Mouse (Mus musculus) lung, adult 10 weeks (tissue): ENCODE measurements around the gene Tmco4. TPM values are rescaled to one million over a fixed set of nuclear protein-coding genes. Genes with fewer than 3 reads are reported as not detected.

Experiments
- polyA plus RNA-seq: library from polyadenylated mRNA; stranded (reverse); fragments of 350-450 nt; fragmentation: Illumina TruSeq; extraction: RNeasy Lipid Tissue Mini Kit (QIAGEN cat#74804); gene quantifications from one replicate; pipeline ENCODE4 v1.2.3, GENCODE M21; 2014; ENCODE audit warnings: low read depth, low replicate concordance; ENCODE audit not compliant: insufficient read depth

Tmco4 gene
- polyA plus RNA-seq = 6.1 TPM

DNA sequence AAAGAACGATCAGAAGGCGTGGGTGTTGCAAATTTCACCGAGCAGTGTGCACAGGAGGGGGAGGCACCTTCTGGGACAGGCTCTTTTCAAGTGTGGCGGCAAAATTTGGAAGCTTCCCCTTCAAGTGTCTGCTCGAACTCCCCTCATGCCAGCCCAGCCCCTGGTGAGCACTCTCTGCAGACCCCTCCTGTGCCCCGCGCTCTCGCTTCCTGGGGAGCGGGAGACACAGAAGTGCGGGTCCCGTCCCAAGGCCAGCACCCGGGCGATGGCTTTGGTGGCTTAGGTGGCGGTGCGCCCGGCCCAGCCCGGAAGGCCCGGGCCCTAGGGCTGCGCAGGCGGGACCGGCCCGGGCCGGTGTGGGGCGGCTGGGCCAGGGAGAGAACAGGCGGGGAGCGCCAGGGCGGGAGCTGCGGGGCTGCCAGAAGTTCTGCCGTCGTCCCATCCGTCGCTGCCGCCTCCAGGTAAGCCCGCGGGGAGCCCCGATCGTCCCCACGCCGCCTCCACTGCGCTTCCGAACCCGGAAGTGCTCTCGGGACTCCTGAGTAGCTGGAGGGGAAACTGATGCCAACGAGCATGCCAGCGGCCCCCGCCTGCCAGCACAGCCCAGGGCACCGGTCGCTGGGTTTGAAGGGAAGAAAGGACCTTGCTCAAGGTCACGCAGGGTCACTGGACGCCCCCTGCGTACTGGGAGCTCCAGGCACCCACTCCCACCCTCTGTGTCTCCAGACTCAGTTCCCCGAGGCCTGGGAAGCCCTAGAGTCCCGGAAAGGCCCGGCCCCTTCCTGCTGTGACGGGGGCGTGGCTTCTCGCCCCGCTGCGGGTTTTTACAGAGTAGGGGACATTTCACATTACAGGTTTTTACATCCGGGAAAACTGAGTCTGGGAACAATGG, at the start of gene Tmco4:
Gene Tmco4 (plus strand): TSS at position 62 of the 892 bp plus-strand sequence.

DNA sequence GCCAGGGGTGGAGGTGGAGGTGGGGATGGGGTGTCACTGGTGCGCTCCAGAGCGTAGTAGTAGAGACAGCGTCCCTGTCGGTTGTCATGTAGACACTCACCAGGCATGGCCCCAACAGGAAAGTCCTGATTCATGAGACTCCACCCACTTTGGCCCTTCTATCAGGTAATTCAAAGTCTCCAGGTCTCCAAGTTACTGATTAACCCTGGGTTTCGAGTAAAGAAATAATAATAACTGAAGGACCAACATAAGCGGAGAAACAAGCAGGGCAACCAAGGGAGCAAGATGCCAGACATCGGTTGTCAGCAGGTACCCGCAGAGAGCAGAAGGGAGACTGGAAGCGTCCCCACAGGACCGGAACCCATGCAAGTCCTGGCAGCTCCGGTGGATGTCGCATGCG, 5.8 kb upstream of the Tmco4 start, which contains the start of gene Rnf186:
Gene Rnf186 (plus strand): TSS at position 247 of the 400 bp plus-strand sequence.

DNA sequence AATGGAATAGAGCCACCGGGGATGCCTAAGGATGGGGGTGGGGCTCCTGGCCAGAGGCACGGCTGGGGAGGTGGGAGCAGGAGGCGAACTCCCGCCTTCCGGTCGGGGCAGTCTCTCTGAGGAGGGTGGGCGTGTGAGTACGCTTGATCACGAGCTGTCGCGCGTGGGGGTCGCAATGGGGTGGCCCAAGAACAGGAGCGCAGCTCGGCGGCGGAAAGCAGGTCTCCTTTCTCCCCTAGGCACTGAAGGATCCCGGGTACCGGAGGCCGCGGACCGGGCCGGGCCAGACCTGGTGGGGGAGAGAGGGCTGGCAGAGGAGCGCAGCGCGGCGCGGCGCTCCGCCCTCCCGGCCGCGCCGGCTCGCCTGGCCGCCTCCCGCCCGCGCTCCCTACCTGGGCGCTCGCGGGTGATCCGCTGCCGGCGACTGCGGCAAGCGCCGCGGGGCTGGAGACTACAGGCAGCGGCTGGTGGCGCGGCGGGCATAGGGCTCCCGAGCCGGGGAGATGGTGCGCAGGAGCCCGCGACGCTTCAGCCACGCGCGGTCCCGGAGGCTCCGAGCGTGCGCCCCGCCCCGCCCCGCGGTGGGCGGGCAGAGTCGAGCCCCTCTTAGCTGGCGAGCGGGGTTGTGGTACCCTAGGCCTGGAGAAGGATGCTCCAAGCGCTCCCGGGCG, 102.5 kb downstream of the Tmco4 start, which contains the start of gene Htr6:
Gene Htr6 (minus strand): TSS at position 530 of the 671 bp plus-strand sequence.

DNA sequence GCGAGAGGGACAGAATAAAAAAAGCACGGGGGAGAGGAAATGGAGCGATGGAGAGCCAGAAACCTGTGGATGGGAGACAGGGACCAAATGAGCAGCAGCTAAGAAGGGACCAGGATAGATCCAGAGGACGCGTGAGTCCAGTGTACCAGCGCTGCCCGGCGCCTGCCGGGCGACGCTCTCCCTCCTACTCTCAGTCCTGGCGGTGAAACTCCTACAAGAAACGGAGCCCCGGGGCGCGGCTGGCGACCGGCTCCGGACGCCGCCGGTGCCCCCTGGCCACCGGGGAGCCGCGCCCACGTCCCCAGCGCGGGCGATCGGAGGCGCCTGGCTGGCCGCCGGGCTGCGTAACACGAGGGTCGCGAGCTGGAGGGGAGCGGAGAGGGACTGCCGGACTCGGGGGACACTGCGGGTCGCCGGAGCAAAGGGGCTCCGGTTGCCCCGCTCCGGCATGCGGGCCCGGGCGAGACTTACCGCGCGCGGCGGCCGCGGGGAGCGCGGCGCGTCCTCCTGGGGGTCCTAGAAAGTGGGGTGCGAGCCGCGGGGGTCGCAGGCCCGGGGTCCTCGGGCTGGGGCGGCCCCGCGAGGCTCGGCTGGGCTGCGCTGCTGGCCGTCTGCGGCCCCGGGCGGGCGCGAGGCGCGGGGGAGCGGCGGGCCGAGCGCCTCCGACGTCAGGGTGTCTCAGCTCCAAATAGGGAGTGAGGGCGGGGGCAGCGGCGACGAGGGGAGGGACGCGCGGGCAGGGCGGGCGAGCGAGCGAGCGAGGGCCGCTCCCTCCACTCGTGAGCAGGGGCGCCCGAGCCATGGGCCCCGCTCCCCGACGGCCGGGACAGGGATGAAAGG, 119.9 kb downstream of the Tmco4 start, which contains the start of gene Nbl1:
Gene Nbl1 (minus strand): TSS at position 638 of the 840 bp plus-strand sequence.

Other genes starting within 250 kb of the Tmco4 start
- 0.41 TPM for gene Pla2g2c, start 248.1 kb upstream of the Tmco4 start, polyA plus RNA-seq
- gene Ubxn10, start 235.7 kb upstream of the Tmco4 start, polyA plus RNA-seq = 13.3 TPM
- gene Pla2g2f, start 215.3 kb upstream of the Tmco4 start, polyA plus RNA-seq = not detected
- gene Pla2g2d, start 197.2 kb upstream of the Tmco4 start, polyA plus RNA-seq = 1.9 TPM
- 0.32 TPM for gene Pla2g5, start 109.4 kb upstream of the Tmco4 start, polyA plus RNA-seq
- gene Gm13030, start 98.9 kb upstream of the Tmco4 start, polyA plus RNA-seq = not detected
- 0.51 TPM for gene Pla2g2e, start 94.9 kb upstream of the Tmco4 start, polyA plus RNA-seq
- 3.6 TPM for gene Otud3, start 58.9 kb upstream of the Tmco4 start, polyA plus RNA-seq
- 21.7 TPM for gene Rnf186, start 5.8 kb upstream of the Tmco4 start, polyA plus RNA-seq
- not detected for gene Htr6, start 102.7 kb downstream of the Tmco4 start, polyA plus RNA-seq
- gene Nbl1, start 120.1 kb downstream of the Tmco4 start, polyA plus RNA-seq = 205 TPM
- 280 TPM for gene Minos1, start 158.2 kb downstream of the Tmco4 start, polyA plus RNA-seq
- 230 TPM for gene Capzb, start 220.0 kb downstream of the Tmco4 start, polyA plus RNA-seq